Mouse (Mus musculus) inflammation-experienced regulatory T-cells, adult 16 weeks (primary cell): ENCODE data around the gene Il27. TPM values are rescaled to one million over a fixed set of nuclear protein-coding genes. Genes with fewer than 3 reads are reported as not detected.

Experiments
- polyA plus RNA-seq: library from polyadenylated mRNA; unstranded; fragments of 100-300 nt; shearing (Covaris generic); gene quantifications from one replicate; pipeline ENCODE4 v1.2.1, GENCODE M21; 2017

The Il27 gene
- polyA plus RNA-seq = not detected

DNA sequence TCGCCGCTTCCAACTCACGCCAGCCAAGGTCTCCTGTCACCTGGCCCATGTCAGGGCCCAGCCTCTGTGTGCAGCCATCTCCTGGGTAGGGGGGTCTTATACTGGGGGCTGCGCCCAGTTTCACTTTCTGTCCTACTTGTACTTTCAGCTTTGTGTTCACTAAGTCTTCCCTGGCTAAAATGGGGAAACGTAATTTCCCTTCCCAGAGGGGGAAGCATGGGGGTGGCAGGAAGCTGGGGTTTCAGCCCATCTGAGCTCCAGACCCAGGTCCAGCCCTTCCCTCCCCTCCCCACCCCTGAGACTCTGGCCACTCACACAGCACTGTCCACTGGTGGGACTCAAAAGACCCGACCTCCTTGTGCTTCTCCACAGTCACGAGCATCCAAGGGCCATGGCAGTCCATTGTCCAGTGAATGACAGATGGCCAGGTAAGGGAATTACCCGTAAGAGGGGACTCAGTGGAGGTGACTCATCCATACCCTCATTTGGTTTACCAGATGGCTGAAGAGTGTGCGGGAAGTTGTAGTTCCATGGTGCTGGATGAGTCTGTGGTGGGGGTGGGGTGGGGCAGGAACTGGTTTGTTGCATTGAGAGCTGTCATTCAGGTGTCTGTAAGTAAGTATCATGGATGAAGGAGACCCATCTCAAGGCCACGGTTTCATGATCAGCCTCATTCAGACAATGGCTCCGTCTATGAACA lies at the start of gene Il27:
Il27 (minus strand) TSS at position 80 of the 700 bp plus-strand sequence.

DNA sequence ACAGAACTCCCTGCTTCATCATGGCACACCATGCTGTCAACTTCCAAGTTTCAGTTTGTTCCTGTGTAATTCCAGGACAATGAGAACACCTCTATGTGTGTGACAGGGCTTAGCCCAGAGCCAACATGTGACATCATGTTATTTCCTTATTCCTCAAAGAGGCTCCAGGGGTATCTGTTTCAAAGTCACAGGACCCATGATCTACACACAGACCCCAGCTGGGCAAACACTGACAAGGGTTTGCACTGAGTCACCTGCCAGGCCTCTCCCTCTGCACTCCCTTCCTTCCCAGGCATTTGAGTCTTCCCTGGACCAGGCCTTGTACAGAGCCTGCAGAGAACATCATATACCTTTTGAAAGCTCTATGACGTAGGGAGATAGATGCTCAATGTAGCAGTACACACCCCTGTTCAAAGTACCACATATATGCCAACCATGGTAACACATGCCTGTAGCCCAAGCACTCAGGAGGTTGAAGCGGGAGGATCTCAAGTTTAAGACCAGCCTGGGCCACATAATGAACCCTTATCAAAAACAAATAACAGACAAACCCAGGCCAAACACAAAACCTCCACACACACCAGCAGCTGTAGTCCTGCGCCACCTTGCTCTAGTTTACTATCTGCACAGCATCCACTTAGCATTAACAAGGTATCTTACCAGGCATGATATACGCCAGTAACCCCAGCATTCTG lies 36.2 kb upstream of the Il27 start, which contains the start of gene Nupr1:
Nupr1 (minus strand) TSS at position 38 of the 695 bp plus-strand sequence.

DNA sequence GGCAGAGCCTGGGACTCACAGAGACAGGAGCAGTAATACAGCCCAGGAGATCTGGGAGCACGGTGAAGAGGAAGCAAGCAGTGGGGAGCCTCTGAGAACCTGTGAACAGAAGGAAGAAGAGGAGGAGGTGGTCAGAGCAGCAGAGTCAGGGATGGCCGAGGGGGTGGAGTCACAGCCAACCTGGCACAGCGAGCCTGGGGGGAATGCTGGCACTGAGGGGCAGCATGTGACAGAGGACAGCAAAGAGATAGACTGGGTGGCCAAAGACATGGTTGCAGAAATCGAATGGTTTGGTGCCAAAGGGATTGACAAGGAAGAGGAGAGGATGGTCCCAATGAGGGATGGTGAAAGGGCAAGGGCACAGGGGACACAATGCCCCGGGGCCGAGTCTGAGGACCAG lies 9.0 kb downstream of the Il27 start, which contains the start of gene Cln3:
Cln3 (minus strand) TSS at position 101 of the 400 bp plus-strand sequence.

DNA sequence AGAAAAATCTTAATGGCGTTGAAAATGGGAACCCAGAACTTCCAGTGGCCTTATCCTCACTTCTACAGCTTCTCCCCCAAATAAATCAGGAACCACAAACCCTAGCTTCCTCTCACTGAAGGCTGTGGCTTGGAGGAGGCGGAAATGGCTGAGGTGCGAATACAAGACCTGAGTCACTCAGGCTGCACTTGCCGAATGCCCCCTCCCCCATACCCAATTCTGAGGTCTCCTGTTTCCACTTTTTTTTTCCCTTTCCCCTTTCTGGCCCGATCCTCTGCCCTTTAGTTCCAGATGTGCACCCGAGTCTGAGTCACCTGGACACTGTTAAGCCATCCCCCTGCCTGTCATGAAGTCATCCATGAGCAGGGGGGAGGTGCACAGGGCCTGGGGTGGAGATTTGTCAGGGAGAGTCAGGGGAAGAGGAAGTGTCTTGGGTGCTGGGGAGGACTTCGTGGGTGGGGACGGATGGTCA lies 10.2 kb downstream of the Il27 start, which contains the start of gene Apobr:
Apobr (plus strand) TSS at position 437 of the 472 bp plus-strand sequence.

DNA sequence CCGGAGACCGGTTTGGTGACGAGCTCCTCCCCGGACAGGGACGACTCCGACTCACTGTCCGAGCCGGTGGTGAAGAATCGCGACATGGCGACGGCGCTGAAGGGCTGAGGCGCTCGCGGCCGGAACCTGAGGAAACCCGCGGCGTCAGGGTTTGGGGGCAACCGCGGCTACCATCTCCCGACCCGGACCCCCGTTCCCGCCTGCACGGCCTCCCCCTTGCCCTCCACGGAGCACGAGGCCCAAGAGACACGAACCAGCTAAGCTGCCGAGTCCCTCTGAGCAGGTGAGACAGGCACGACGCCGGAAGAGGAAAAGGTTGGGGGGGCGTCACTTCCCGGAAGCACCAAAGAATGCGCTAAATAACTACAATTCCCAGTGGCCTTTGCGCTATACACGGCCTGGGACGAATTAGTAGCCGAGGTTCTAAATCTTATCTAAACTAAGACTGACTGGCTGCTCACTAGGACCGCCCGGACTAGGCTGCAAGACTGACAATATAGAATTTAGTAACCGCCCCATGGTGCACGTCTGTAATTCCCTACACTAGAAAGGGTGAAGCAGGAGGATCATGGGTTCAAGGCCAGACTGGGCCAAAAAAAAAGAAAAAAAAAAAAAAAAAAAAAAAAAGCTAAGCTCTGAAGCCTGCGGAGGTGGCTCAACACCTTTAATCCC lies 28.5 kb downstream of the Il27 start, which contains the start of gene Eif3c:
Eif3c (minus strand) TSS at position 318 of the 672 bp plus-strand sequence.

Other genes starting within 250 kb of the Il27 start
- 827 TPM for gene Lat, start 225.4 kb downstream of the Il27 start, polyA plus RNA-seq
- 90.3 TPM for gene Spns1, start 217.5 kb downstream of the Il27 start, polyA plus RNA-seq
- 4.8 TPM for gene Nfatc2ip, start 198.2 kb downstream of the Il27 start, polyA plus RNA-seq
- gene Cd19, start 180.1 kb downstream of the Il27 start, polyA plus RNA-seq = 5.3 TPM
- 70.8 TPM for gene Rabep2, start 166.2 kb downstream of the Il27 start, polyA plus RNA-seq
- gene Atp2a1, start 131.8 kb downstream of the Il27 start, polyA plus RNA-seq = 0.24 TPM
- 43.4 TPM for gene Sh2b1, start 119.5 kb downstream of the Il27 start, polyA plus RNA-seq
- 130 TPM for gene Tufm, start 107.6 kb downstream of the Il27 start, polyA plus RNA-seq
- gene Atxn2l, start 91.5 kb downstream of the Il27 start, polyA plus RNA-seq = 36.5 TPM
- gene Eif3c, start 28.5 kb downstream of the Il27 start, polyA plus RNA-seq = 223 TPM
- gene Apobr, start 10.0 kb downstream of the Il27 start, polyA plus RNA-seq = 3.6 TPM
- 123 TPM for gene Cln3, start 9.1 kb downstream of the Il27 start, polyA plus RNA-seq
- not detected for gene Nupr1, start 35.9 kb upstream of the Il27 start, polyA plus RNA-seq
- 107 TPM for gene Sgf29, start 54.4 kb upstream of the Il27 start, polyA plus RNA-seq
- gene Sult1a1, start 81.5 kb upstream of the Il27 start, polyA plus RNA-seq = 1.3 TPM
- gene Bola2, start 100.5 kb upstream of the Il27 start, polyA plus RNA-seq = 125 TPM
- gene Slx1b, start 100.8 kb upstream of the Il27 start, polyA plus RNA-seq = 10.3 TPM
- 3,429 TPM for gene Coro1a, start 112.8 kb upstream of the Il27 start, polyA plus RNA-seq
- gene Mapk3, start 164.7 kb upstream of the Il27 start, polyA plus RNA-seq = 33.0 TPM
- gene Gdpd3, start 171.4 kb upstream of the Il27 start, polyA plus RNA-seq = 1.9 TPM
- 379 TPM for gene Ypel3, start 182.0 kb upstream of the Il27 start, polyA plus RNA-seq
- 4.7 TPM for gene Tbx6, start 186.5 kb upstream of the Il27 start, polyA plus RNA-seq
- gene Ppp4c, start 197.6 kb upstream of the Il27 start, polyA plus RNA-seq = 458 TPM
- not detected for gene Fam57b, start 202.7 kb upstream of the Il27 start, polyA plus RNA-seq
- not detected for gene 4930451I11Rik, start 236.7 kb upstream of the Il27 start, polyA plus RNA-seq